Mouse (Mus musculus) v-Abl transformed pro-B cells (cell line): Measurements from ENCODE around the gene Rpl10-ps3.

Source experiments
- in situ Hi-C, 2 experiments: fragments of 400-800 bp; cut with MboI; formaldehyde crosslinking; loops; one replicate each; pipeline ENCODE4 v1.15.1; 2025; ENCODE audit not compliant: unreplicated experiment in 2 of 2

Gene Rpl10-ps3

DNA sequence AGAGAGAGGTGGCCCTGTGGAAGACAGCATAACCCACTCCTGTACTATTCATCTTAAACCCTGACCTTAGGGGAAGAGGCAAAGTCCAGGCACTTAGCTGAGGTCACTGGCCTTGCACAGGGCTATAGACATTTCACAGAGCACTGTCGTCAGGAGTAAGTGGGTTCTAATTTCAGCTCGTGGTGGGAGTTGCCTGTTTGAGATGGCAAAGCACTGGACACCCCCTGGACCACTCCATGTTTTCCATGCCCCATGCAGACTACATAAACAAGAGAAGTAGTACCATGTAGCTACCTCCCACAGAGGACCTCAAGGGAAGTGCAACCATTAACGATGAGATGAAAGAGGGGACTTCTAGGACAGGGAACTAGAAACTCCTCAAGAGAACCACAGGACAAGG is 29.1 kb downstream of the Rpl10-ps3 start:
- in situ Hi-C loops, result no loop called here

DNA sequence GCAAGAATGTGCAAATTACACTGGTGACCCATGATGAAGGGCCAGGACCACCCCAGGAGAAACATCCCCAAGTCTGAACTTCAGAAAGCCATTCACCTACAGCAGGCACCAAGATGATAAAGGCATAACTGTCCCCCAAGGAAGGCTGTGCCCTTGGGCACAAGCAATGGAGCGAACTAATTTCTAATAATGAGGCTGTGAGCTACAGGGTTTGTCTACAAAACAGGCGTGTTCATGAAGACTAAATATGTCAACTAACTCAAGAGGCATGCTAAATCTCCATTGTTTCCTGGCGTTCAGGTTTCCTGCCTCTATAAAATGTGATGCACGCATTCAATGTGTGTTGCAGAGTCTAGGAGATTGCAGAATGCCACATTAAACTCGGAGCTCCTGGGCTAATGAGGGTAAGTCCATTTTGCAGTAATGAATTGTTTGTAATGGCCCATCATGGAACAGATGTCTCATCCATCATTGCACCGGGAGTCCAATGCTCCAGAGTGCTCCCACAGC is 33.7 kb downstream of the Rpl10-ps3 start:
- in situ Hi-C loops, result no loop called here

DNA sequence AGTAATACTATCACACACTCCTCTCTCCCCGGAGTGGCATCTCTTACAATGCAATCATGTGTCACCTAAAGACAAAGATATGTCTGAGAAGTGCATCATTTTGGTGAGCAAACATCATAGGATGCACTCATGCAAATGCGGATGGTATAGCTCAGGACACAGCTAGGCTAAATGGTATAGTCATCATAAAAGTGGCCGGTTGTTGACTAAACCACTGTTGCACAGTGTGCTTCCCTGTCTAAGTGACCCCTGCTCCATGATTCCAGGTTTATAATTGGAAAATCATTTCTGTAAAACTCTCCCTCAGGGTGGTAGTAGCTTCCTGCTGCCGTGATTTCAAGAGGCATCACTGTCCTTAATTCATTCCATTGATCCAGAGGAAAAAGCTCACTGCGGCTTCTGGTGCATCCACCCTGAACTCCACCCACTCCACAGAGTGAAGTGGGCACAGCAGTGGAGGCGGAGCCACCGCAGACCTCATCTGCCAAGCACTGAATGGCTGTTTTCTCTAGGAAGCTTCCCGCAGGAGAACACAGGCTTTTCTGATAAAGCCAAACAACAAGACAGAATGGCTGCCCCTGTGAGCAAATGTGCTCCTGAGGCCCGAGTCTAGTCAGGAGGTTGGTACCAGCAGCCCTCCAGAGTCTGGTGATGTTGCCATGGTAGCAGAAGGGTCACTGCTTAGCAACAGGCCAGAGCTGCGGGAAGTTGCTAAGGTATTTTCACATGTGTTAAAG is 38.9 kb downstream of the Rpl10-ps3 start:
- in situ Hi-C loops, result no loop called here

DNA sequence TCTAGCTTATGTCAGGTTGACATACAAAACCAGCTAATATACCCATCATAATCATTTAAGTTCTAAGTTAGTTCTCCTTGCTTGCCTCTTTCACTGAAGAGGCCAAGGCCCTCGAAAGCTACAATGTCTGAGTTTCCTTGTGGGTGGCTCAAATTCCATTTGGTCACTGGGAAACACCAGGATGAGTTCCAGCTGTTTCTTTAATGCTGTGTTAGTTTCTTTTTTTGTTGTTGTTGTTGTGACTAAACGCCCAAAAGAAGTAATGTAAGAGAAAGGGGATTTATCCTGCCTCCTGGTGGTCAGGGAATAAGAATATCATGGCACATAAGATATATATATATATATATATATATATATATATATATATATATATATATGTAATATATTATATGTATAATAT is 39.7 kb downstream of the Rpl10-ps3 start:
- in situ Hi-C loops, result no loop called here

DNA sequence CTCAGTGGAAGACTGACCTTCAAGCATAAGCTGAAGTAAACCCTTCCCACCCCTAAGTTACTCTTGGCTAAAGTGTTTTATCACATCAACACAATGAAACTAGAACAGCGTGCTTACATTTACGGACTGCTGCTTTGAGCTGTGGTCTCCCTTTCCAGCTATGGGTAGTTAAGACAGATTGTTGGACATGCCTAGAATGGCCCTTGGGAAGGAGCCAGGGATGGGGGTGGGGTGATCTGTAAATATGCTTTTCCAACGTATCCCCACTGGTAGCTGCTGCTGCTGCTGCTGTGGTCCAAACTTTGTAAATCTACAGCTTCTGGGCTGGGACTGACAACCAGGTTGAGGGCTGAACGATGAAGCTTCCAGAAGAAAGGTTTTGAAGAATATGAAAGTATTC is 40.8 kb downstream of the Rpl10-ps3 start:
- in situ Hi-C loops, result no loop called here

DNA sequence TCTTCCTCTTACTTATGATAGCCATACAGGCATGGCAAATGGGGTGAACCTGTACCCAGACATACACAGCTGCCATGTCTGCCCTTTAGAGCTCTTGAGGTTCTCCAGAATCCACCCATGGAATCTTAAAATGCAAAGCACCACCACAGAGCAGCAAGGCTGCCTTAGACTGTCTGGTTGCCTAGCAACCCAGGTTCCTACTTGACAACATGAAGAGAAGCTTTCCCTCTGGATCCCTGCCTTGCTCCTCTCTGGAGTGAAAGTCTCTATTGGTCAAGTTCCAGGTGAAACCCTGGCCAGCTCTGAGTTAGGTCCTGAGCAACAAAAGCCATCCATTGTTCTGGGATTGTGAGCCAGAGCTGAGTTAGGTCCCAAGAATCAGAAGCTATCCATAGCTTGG is 43.0 kb downstream of the Rpl10-ps3 start:
- in situ Hi-C loops, result no loop called here

DNA sequence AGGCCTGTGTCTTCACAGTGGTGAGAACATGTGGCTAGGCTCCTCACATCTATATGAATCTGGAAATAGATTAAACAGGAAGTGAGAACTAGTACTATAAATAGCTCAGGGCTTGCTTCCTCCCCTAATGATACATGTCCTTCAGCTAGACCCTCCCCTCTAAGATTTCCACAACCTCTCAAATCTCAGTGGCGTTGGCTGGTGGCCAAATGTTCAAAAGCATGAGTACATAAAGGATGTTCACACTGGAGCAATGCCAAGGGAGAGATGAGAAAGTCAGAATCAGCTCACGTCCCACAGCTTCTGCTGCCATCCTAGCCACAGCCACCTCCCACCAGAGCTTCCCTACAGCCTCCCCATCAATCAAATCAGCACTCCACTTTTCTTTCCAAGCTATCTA is 46.4 kb downstream of the Rpl10-ps3 start:
- in situ Hi-C loops, result no loop called here
